In genomic region chr4:82511001-82511513, GRCm38 (mm10) we compare ENCODE assay signal across 8 mouse cellular contexts.
DNase-seq lines count a peak whose midpoint lies in the region; ATAC-seq and TF ChIP-seq lines count a peak whose summit lies in the region.

No protein-coding gene starts in this region.

- peak overlapping the region; percentile 97 for H3K27ac ChIP-seq in lung, embryonic 14.5 days (ENCODE audit: low read depth)
- peak overlapping the region; percentile 97 for H3K27ac ChIP-seq in heart, embryonic 12.5 days (ENCODE audit: poor library complexity, severe bottlenecking)
- peak overlapping the region; percentile 84 for H3K27ac ChIP-seq in kidney, postnatal 0 days
- H3K27ac ChIP-seq in midbrain, embryonic 16.5 days (ENCODE audit: low read length), result peak overlapping the region; percentile 67

- H3K4me3 ChIP-seq in lung, embryonic 14.5 days (ENCODE audit: low read depth, low read length), result peak overlapping the region; percentile 49
- peak overlapping the region; percentile 52 for H3K4me3 ChIP-seq in heart, embryonic 12.5 days
- peak overlapping the region; percentile 47; the same call in 1 of the 2 replicates for H3K4me3 ChIP-seq in kidney, postnatal 0 days (replicated peaks; ENCODE audit: low read depth, low read length)
- peak overlapping the region; percentile 58 for H3K4me3 ChIP-seq in midbrain, embryonic 16.5 days (ENCODE audit: low read depth, low read length)

- peak overlapping the region; percentile 95 for H3K4me2 ChIP-seq in lung, embryonic 14.5 days
- peak overlapping the region; percentile 93 for H3K4me2 ChIP-seq in heart, embryonic 12.5 days
- peak overlapping the region; percentile 76 for H3K4me2 ChIP-seq in kidney, postnatal 0 days (ENCODE audit: low read length)
- H3K4me2 ChIP-seq in midbrain, embryonic 16.5 days (ENCODE audit: low read length), result peak overlapping the region; percentile 62

- no peak for TF ChIP-seq CTCF in lung, embryonic 14.5 days (IDR thresholded peaks at IDR 0.05; ENCODE audit: low read depth)
- no peak for TF ChIP-seq CTCF in kidney, postnatal 0 days (IDR thresholded peaks at IDR 0.05; ENCODE audit: low read depth)

- 3% methylated on average over 16 of the region's 16 CpGs for WGBS in lung, embryonic 14.5 days
- 10% methylated on average over 16 of the region's 16 CpGs for WGBS in heart, embryonic 12.5 days
- WGBS in kidney, postnatal 0 days, result 5% methylated on average over 16 of the region's 16 CpGs
- WGBS in midbrain, embryonic 16.5 days, result 4% methylated on average over 16 of the region's 16 CpGs

- H3K4me1 ChIP-seq in lung, embryonic 14.5 days (ENCODE audit: insufficient read depth), result 0 out of 2 replicates have a peak, but pooled peaks cover 19% of the 10 kb centered on the region
- H3K4me1 ChIP-seq in heart, embryonic 12.5 days (replicated peaks), result peaks cover 41% of the 10 kb centered on the region
- 0 out of 2 replicates have a peak, but pooled peaks cover 6% of the 10 kb centered on the region for H3K4me1 ChIP-seq in kidney, postnatal 0 days (replicated peaks; ENCODE audit: insufficient read depth, low read length)
- H3K4me1 ChIP-seq in midbrain, embryonic 16.5 days (ENCODE audit: control insufficient read depth, insufficient read depth, low read length), result peaks cover 15% of the 10 kb centered on the region

- H3K9me3 ChIP-seq in lung, embryonic 14.5 days (ENCODE audit: low read depth, low read length), result no peaks in the 10 kb centered on the region
- no peaks in the 10 kb centered on the region for H3K9me3 ChIP-seq in heart, embryonic 12.5 days (replicated peaks)
- H3K9me3 ChIP-seq in kidney, postnatal 0 days (replicated peaks; ENCODE audit: low read length), result no peaks in the 10 kb centered on the region
- H3K9me3 ChIP-seq in midbrain, embryonic 16.5 days (replicated peaks; ENCODE audit: control insufficient read depth, low read length, poor library complexity, severe bottlenecking), result no peaks in the 10 kb centered on the region

- DNase-seq in lung, embryonic 14.5 days, result peak; percentile 65
- DNase-seq in lung, postnatal 14 days, result no peak
- DNase-seq in kidney, postnatal 0 days (ENCODE audit: low spot score), result peak; percentile 29
- no peak for DNase-seq in frontal cortex, postnatal 10 days (ENCODE audit: low spot score in 2 of 2)
- no peak for DNase-seq in right cerebral cortex, adult 18-20 months

- H3K9ac ChIP-seq in lung, embryonic 14.5 days, result peak overlapping the region; percentile 78
- peak overlapping the region; percentile 80 for H3K9ac ChIP-seq in heart, embryonic 12.5 days
- peak overlapping the region; percentile 27; the same call in 1 of the 2 replicates for H3K9ac ChIP-seq in kidney, postnatal 0 days (ENCODE audit: low read depth, low read length)
- H3K9ac ChIP-seq in midbrain, embryonic 16.5 days (ENCODE audit: low read depth, low read length), result no peak overlapping the region

- no peaks in the 10 kb centered on the region for H3K36me3 ChIP-seq in lung, embryonic 14.5 days (ENCODE audit: insufficient read depth)
- H3K36me3 ChIP-seq in heart, embryonic 12.5 days, result no peaks in the 10 kb centered on the region
- H3K36me3 ChIP-seq in kidney, postnatal 0 days (ENCODE audit: insufficient read depth, low read length), result no peaks in the 10 kb centered on the region
- H3K36me3 ChIP-seq in midbrain, embryonic 16.5 days (ENCODE audit: control insufficient read depth, insufficient read depth, low read length), result no peaks in the 10 kb centered on the region

- H3K27me3 ChIP-seq in lung, embryonic 14.5 days (ENCODE audit: insufficient read depth, low read length), result no peaks in the 10 kb centered on the region
- no peaks in the 10 kb centered on the region for H3K27me3 ChIP-seq in heart, embryonic 12.5 days (replicated peaks)
- H3K27me3 ChIP-seq in kidney, postnatal 0 days (ENCODE audit: insufficient read depth, low read length), result no peaks in the 10 kb centered on the region
- no peaks in the 10 kb centered on the region for H3K27me3 ChIP-seq in midbrain, embryonic 16.5 days (ENCODE audit: control insufficient read depth, insufficient read depth, low read depth, low read length)

- ATAC-seq in lung, embryonic 14.5 days (ENCODE audit: insufficient read depth), result no peak
- no peak for ATAC-seq in heart, embryonic 12.5 days (ENCODE audit: insufficient number of reproducible peaks, low FRiP score)
- ATAC-seq in kidney, postnatal 0 days (replicated peaks; ENCODE audit: low FRiP score, low read depth), result no peak
- no peak for ATAC-seq in midbrain, embryonic 16.5 days
- ATAC-seq in megakaryocyte-erythroid progenitor cell, adult 5-6 weeks (replicated peaks; ENCODE audit: low FRiP score, low TSS enrichment, poor library complexity, severe bottlenecking), result no peak

Comparison
In these comparisons a context has a peak if more than half of its experiments do, and no peak if none do; other contexts are left out.
1. DNase-seq: peak in lung, embryonic 14.5 days (single experiment) and kidney, postnatal 0 days (single experiment); none in lung, postnatal 14 days (single experiment), frontal cortex, postnatal 10 days (0 of 2) and right cerebral cortex, adult 18-20 months (single experiment).
2. Peak in every context shown above with its lines, with median percentiles within 50 percentile points of each other: H3K27ac ChIP-seq, H3K4me2 ChIP-seq and H3K4me3 ChIP-seq.